Comparison of ENCODE assay signal across 9 mouse cellular contexts in genomic region chr14:16840951-16841596, GRCm38 (mm10). TPM values are rescaled to one million over a fixed set of nuclear protein-coding genes. Genes with fewer than 3 reads are reported as not detected.
DNase-seq lines count a peak whose midpoint lies in the region; ATAC-seq and TF ChIP-seq lines count a peak whose summit lies in the region.
"Had no signal": no experiment of that assay in that cellular context is flagged by ENCODE, and none has a peak within 500 bp of the region (broad histone marks: within the 10 kb centered on the region; RNA-seq: fewer than 3 reads in every experiment).

No protein-coding gene starts in this region.

- peak; percentile 88 for ATAC-seq in hindbrain, embryonic 15.5 days (ENCODE audit: low FRiP score, low read depth)
- ATAC-seq in lung, embryonic 16.5 days (ENCODE audit: low read depth), result peak; percentile 92
- ATAC-seq in erythroid progenitor cell, adult 5-6 weeks (replicated peaks; ENCODE audit: low FRiP score, poor library complexity, severe bottlenecking), result no peak

- no peak overlapping the region for H3K4me2 ChIP-seq in hindbrain, embryonic 15.5 days
- no peak overlapping the region for H3K4me2 ChIP-seq in lung, embryonic 16.5 days (ENCODE audit: low read depth, low read length)
- H3K4me2 ChIP-seq: liver, embryonic 13.5 days had no signal

- H3K36me3 ChIP-seq in heart, embryonic 10.5 days, result no peaks in the 10 kb centered on the region
- H3K36me3 ChIP-seq in ES-E14 (ENCODE audit: control insufficient read depth, insufficient read depth, low read length, poor library complexity, severe bottlenecking), result no peaks in the 10 kb centered on the region
- H3K36me3 ChIP-seq in hindbrain, embryonic 15.5 days, result no peaks in the 10 kb centered on the region
- no peaks in the 10 kb centered on the region for H3K36me3 ChIP-seq in lung, embryonic 16.5 days (ENCODE audit: control insufficient read depth, insufficient read depth, low read length)
- H3K36me3 ChIP-seq: liver, embryonic 13.5 days had no signal

- DNase-seq in heart, adult 18-20 months, result peak; percentile 26 to 40
- no peak for DNase-seq in heart, embryonic 10.5 days (ENCODE audit: low spot score)
- no peak for DNase-seq in ES-E14 (ENCODE audit: low read depth, low spot score)
- peak; percentile 13 to 30 for DNase-seq in cerebellum, adult 18-20 months
- no peak for DNase-seq in spleen, adult 12 weeks (ENCODE audit: low spot score)
- DNase-seq: liver, embryonic 13.5 days had no signal

- no peak overlapping the region for H3K9ac ChIP-seq in ES-E14 (ENCODE audit: insufficient read depth, low read depth, low read length, poor library complexity, severe bottlenecking)
- no peak overlapping the region for H3K9ac ChIP-seq in hindbrain, embryonic 15.5 days
- no peak overlapping the region for H3K9ac ChIP-seq in lung, embryonic 16.5 days (ENCODE audit: low read length)
- H3K9ac ChIP-seq: liver, embryonic 13.5 days had no signal

- WGBS in heart, embryonic 10.5 days, result 75% methylated on average over 8 of the region's 8 CpGs
- WGBS in hindbrain, embryonic 15.5 days, result 24% methylated on average over 8 of the region's 8 CpGs
- WGBS in lung, embryonic 16.5 days, result 52% methylated on average over 8 of the region's 8 CpGs

- no peak overlapping the region for H3K4me3 ChIP-seq in heart, embryonic 10.5 days
- no peak overlapping the region for H3K4me3 ChIP-seq in ES-E14 (ENCODE audit: insufficient read depth in 1 of 2, low read depth in 1 of 2, low read length in 2 of 2, poor library complexity in 1 of 2, severe bottlenecking in 1 of 2)
- H3K4me3 ChIP-seq in hindbrain, embryonic 15.5 days, result no peak overlapping the region
- no peak overlapping the region for H3K4me3 ChIP-seq in lung, embryonic 16.5 days (ENCODE audit: low read length)
- H3K4me3 ChIP-seq: liver, embryonic 13.5 days had no signal

- no peaks in the 10 kb centered on the region for H3K9me3 ChIP-seq in heart, embryonic 10.5 days
- H3K9me3 ChIP-seq in ES-E14 (ENCODE audit: control insufficient read depth, insufficient read depth, low read depth, low read length), result no peaks in the 10 kb centered on the region
- H3K9me3 ChIP-seq in hindbrain, embryonic 15.5 days, result no peaks in the 10 kb centered on the region
- H3K9me3 ChIP-seq in lung, embryonic 16.5 days (ENCODE audit: control insufficient read depth, low read length), result no peaks in the 10 kb centered on the region
- H3K9me3 ChIP-seq: liver, embryonic 13.5 days had no signal

- no peaks in the 10 kb centered on the region for H3K27me3 ChIP-seq in heart, embryonic 10.5 days (ENCODE audit: insufficient read depth, poor library complexity, severe bottlenecking)
- H3K27me3 ChIP-seq in hindbrain, embryonic 15.5 days, result no peaks in the 10 kb centered on the region
- no peaks in the 10 kb centered on the region for H3K27me3 ChIP-seq in lung, embryonic 16.5 days (ENCODE audit: control insufficient read depth, insufficient read depth, low read depth, low read length)
- H3K27me3 ChIP-seq: liver, embryonic 13.5 days had no signal

- in situ Hi-C loops in ES-E14 (cut with MboI; ENCODE audit: low sequenced_read_pairs in 2 of 2, unreplicated experiment in 2 of 2), result no loop called here

- no peak overlapping the region for H3K27ac ChIP-seq in heart, embryonic 10.5 days
- no peak overlapping the region for H3K27ac ChIP-seq in ES-E14 (ENCODE audit: insufficient read depth, low read depth, low read length, poor library complexity, severe bottlenecking)
- H3K27ac ChIP-seq in hindbrain, embryonic 15.5 days (replicated peaks), result peak overlapping the region; percentile 12; the same call in 1 of the 2 replicates
- H3K27ac ChIP-seq in lung, embryonic 16.5 days (ENCODE audit: low read length), result no peak overlapping the region
- H3K27ac ChIP-seq: liver, embryonic 13.5 days had no signal

- no peaks in the 10 kb centered on the region for H3K4me1 ChIP-seq in heart, embryonic 10.5 days
- no peaks in the 10 kb centered on the region for H3K4me1 ChIP-seq in ES-E14 (ENCODE audit: control insufficient read depth in 2 of 2, insufficient read depth in 2 of 2, low read length in 2 of 2, poor library complexity in 1 of 2)
- peaks cover 10% of the 10 kb centered on the region; the same call in 1 of the 2 replicates for H3K4me1 ChIP-seq in hindbrain, embryonic 15.5 days (replicated peaks)
- no peaks in the 10 kb centered on the region; the same call in 1 of the 2 replicates for H3K4me1 ChIP-seq in lung, embryonic 16.5 days (replicated peaks; ENCODE audit: control insufficient read depth, insufficient read depth, low read length)
- H3K4me1 ChIP-seq: liver, embryonic 13.5 days had no signal

TF ChIP-seq in ES-E14, 5 proteins besides CTCF, POLR2A, EP300 and RAD21:
- TF ChIP-seq MAFK (IDR thresholded peaks at IDR 0.05; ENCODE audit: insufficient read depth, low read depth, low read length) (0 out of 2 replicates have a peak, but pooled peaks have one; percentile 18), HCFC1 (IDR thresholded peaks at IDR 0.05; ENCODE audit: borderline replicate concordance, insufficient read depth, low read length) (no peak), ZC3H11A (IDR thresholded peaks at IDR 0.05; ENCODE audit: borderline replicate concordance, low read depth, low read length) (no peak), CHD2 (IDR thresholded peaks at IDR 0.05; ENCODE audit: low read depth, low read length) (no peak)

RNA-seq across cellular contexts. Expression of gene Rarb, which starts 22.1 kb away (rescaled TPM):
- total RNA-seq in heart, adult 18-20 months (2021), result 10 to 100 TPM; 13.2 to 16.2 TPM
- 14.0 and 16.6 TPM in 2 replicates for polyA plus RNA-seq in heart, embryonic 10.5 days (2016; fragmentation: Nextera tagmentation; extraction: Ambion mirVana)
- total RNA-seq in ES-E14 (2012; rRNA removed), result 0.79 and 1.2 TPM in 2 replicates
- 14.0 and 18.3 TPM in 2 replicates for polyA plus RNA-seq in hindbrain, embryonic 15.5 days (2015; fragmentation: Nextera tagmentation; extraction: Ambion mirVana)
- 10.8 and 11.8 TPM in 2 replicates for polyA plus RNA-seq in lung, embryonic 16.5 days (2015; fragmentation: Nextera tagmentation; extraction: Ambion mirVana)
- not detected in 2 replicates for total RNA-seq in erythroid progenitor cell, adult 5-6 weeks (2015; ENCODE audit: low replicate concordance)
- not detected in 2 replicates for total RNA-seq in erythroid progenitor cell, adult 5-6 weeks (2017; ENCODE audit: low replicate concordance)

Comparison
In these comparisons a context has a peak if more than half of its experiments do, and no peak if none do; other contexts are left out.
1. DNase-seq: peak in heart, adult 18-20 months (2 of 2) and cerebellum, adult 18-20 months (2 of 2); none in heart, embryonic 10.5 days (single experiment), ES-E14 (single experiment) and spleen, adult 12 weeks (single experiment).